In genomic region chr17:31658136-31658467, GRCm38 (mm10) we compare ENCODE assay signal across 8 mouse cellular contexts. TPM values are rescaled to one million over a fixed set of nuclear protein-coding genes. Genes with fewer than 3 reads are reported as not detected.
DNase-seq lines count a peak whose midpoint lies in the region; ATAC-seq and TF ChIP-seq lines count a peak whose summit lies in the region.

No protein-coding gene starts in this region.

- peak overlapping the region; percentile 100 for H3ac ChIP-seq in C2C12 (ENCODE audit: control insufficient read depth, insufficient read length, low read depth)

- H3K27me3 ChIP-seq in heart, embryonic 10.5 days (ENCODE audit: insufficient read depth, poor library complexity, severe bottlenecking): no peaks in the 10 kb centered on the region
- no peaks in the 10 kb centered on the region for H3K27me3 ChIP-seq in C2C12 (ENCODE audit: control insufficient read depth, insufficient read depth, insufficient read length)
- H3K27me3 ChIP-seq in forebrain, embryonic 11.5 days (ENCODE audit: control insufficient read depth, insufficient read depth, low read length): no peaks in the 10 kb centered on the region
- H3K27me3 ChIP-seq in liver, embryonic 15.5 days: no peaks in the 10 kb centered on the region

- H3K79me2 ChIP-seq in C2C12 (ENCODE audit: control insufficient read depth, insufficient read depth): peaks cover 55% of the 10 kb centered on the region

- no peaks in the 10 kb centered on the region for H3K9me3 ChIP-seq in heart, embryonic 10.5 days
- no peaks in the 10 kb centered on the region for H3K9me3 ChIP-seq in forebrain, embryonic 11.5 days (ENCODE audit: control insufficient read depth, low read length)
- H3K9me3 ChIP-seq in liver, embryonic 15.5 days (replicated peaks): no peaks in the 10 kb centered on the region

- peak; percentile 19 for ATAC-seq in forebrain, embryonic 11.5 days (replicated peaks; ENCODE audit: low FRiP score)
- ATAC-seq in liver, embryonic 15.5 days (ENCODE audit: insufficient read depth): peak; percentile 1; the same call in 1 of the 2 replicates

- H3K4me1 ChIP-seq in heart, embryonic 10.5 days: peaks cover 17% of the 10 kb centered on the region
- H3K4me1 ChIP-seq in forebrain, embryonic 11.5 days (replicated peaks; ENCODE audit: control insufficient read depth, insufficient read depth, low read length): peaks cover 9% of the 10 kb centered on the region; the same call in 1 of the 2 replicates
- peaks cover 53% of the 10 kb centered on the region for H3K4me1 ChIP-seq in liver, embryonic 15.5 days (replicated peaks)

- H3K4me2 ChIP-seq in forebrain, embryonic 11.5 days (ENCODE audit: low read depth, low read length, severe bottlenecking): peak overlapping the region; percentile 96
- peak overlapping the region; percentile 93 for H3K4me2 ChIP-seq in liver, embryonic 15.5 days

- intact Hi-C loops in heart, postnatal 25 days (cut with DNase I): loop anchor here (2.0 to 5.0 kb wide), 2 partner anchors 91 to 146 kb away; no protein-coding TSS in a partner anchor

- peak overlapping the region; percentile 94 for H3K4me3 ChIP-seq in heart, embryonic 10.5 days
- H3K4me3 ChIP-seq in C2C12 (ENCODE audit: insufficient read depth, poor library complexity, severe bottlenecking): peak overlapping the region; percentile 95
- peak overlapping the region; percentile 99 for H3K4me3 ChIP-seq in forebrain, embryonic 11.5 days (ENCODE audit: low read depth, low read length)
- H3K4me3 ChIP-seq in liver, embryonic 15.5 days (replicated peaks): peak overlapping the region; percentile 89

- WGBS in heart, embryonic 10.5 days: under 1% methylated on average over 27 of the region's 27 CpGs
- WGBS in forebrain, embryonic 11.5 days: under 1% methylated on average over 24 of the region's 27 CpGs
- WGBS in liver, embryonic 15.5 days (ENCODE audit: insufficient replicate concordance): under 1% methylated on average over 27 of the region's 27 CpGs

- no peak for DNase-seq in heart, embryonic 10.5 days (ENCODE audit: low spot score)
- DNase-seq in heart, postnatal 25 days (ENCODE audit: low spot score): no peak
- no peak for DNase-seq in forebrain, embryonic 11.5 days (ENCODE audit: low spot score)
- peak; percentile 49 for DNase-seq in thymus, postnatal 14 days
- no peak for DNase-seq in right cerebral cortex, postnatal 4 days
- DNase-seq in spleen, postnatal 10 days (ENCODE audit: low spot score in 2 of 2): no peak

- H3K27ac ChIP-seq in heart, embryonic 10.5 days: peak overlapping the region; percentile 95
- H3K27ac ChIP-seq in forebrain, embryonic 11.5 days (ENCODE audit: low read depth, low read length): peak overlapping the region; percentile 62; the same call in 1 of the 2 replicates
- peak overlapping the region; percentile 85 for H3K27ac ChIP-seq in liver, embryonic 15.5 days (replicated peaks)

- TF ChIP-seq CTCF in C2C12 (IDR thresholded peaks at IDR 0.05; ENCODE audit: control insufficient read depth, insufficient read depth, insufficient read length): no peak

- peaks cover 52% of the 10 kb centered on the region for H3K79me3 ChIP-seq in C2C12 (ENCODE audit: low read depth)

- peak overlapping the region; percentile 97 for H3K9ac ChIP-seq in forebrain, embryonic 11.5 days (ENCODE audit: low read length)
- H3K9ac ChIP-seq in liver, embryonic 15.5 days: peak overlapping the region; percentile 91

- H3K36me3 ChIP-seq in heart, embryonic 10.5 days: peaks cover 31% of the 10 kb centered on the region
- H3K36me3 ChIP-seq in C2C12 (ENCODE audit: control insufficient read depth, insufficient read depth): peaks cover 41% of the 10 kb centered on the region
- peaks cover 12% of the 10 kb centered on the region for H3K36me3 ChIP-seq in forebrain, embryonic 11.5 days (ENCODE audit: control insufficient read depth, insufficient read depth, low read length)
- peaks cover 40% of the 10 kb centered on the region for H3K36me3 ChIP-seq in liver, embryonic 15.5 days (replicated peaks)

TF ChIP-seq in C2C12, 6 proteins besides CTCF, POLR2A, EP300 and RAD21:
- TF ChIP-seq MAX (IDR thresholded peaks at IDR 0.05): no peak
- TF ChIP-seq MYOD1 (IDR thresholded peaks at IDR 0.05; ENCODE audit: control insufficient read depth, insufficient read length, low read depth): no peak
- no peak for TF ChIP-seq USF1 (IDR thresholded peaks at IDR 0.05; ENCODE audit: low read depth)
- TF ChIP-seq CEBPB (IDR thresholded peaks at IDR 0.05; ENCODE audit: low read depth): no peak
- TF ChIP-seq MYOG (IDR thresholded peaks at IDR 0.05; ENCODE audit: control insufficient read depth, extremely low read depth, insufficient read length): no peak
- TF ChIP-seq FOSL1 (IDR thresholded peaks at IDR 0.05; ENCODE audit: insufficient read depth, low read length, poor library complexity, severe bottlenecking): no peak

RNA-seq across cellular contexts. Expression of gene U2af1, which starts 0.6 kb away (rescaled TPM):
- 271 and 373 TPM in 2 replicates for polyA plus RNA-seq in heart, embryonic 10.5 days (2016; fragmentation: Nextera tagmentation; extraction: Ambion mirVana)
- total RNA-seq in heart, postnatal 25 days (2021): 10 to 100 TPM; 70.7 to 70.9 TPM
- polyA plus RNA-seq in C2C12 (2012; fragmentation: generic; extraction: Trizol): 283 TPM
- 212 and 213 TPM in 2 replicates for polyA plus RNA-seq in forebrain, embryonic 11.5 days (2014; fragmentation: Nextera tagmentation; extraction: Ambion mirVana)
- polyA plus RNA-seq in liver, embryonic 15.5 days (2015; fragmentation: Nextera tagmentation; extraction: Ambion mirVana): 138 and 139 TPM in 2 replicates

RNA-seq across cellular contexts. Expression of gene Cryaa, which starts 19.5 kb away (rescaled TPM):
- not detected in 2 replicates for polyA plus RNA-seq in heart, embryonic 10.5 days (2016; fragmentation: Nextera tagmentation; extraction: Ambion mirVana)
- not detected for total RNA-seq in heart, postnatal 25 days (2021)
- not detected for polyA plus RNA-seq in C2C12 (2012; fragmentation: generic; extraction: Trizol)
- not detected in 2 replicates for polyA plus RNA-seq in forebrain, embryonic 11.5 days (2014; fragmentation: Nextera tagmentation; extraction: Ambion mirVana)
- polyA plus RNA-seq in liver, embryonic 15.5 days (2015; fragmentation: Nextera tagmentation; extraction: Ambion mirVana): not detected in 2 replicates

RNA-seq across cellular contexts. Expression of gene Cbs, which starts 21.1 kb away (rescaled TPM):
- 0.89 and 2.1 TPM in 2 replicates for polyA plus RNA-seq in heart, embryonic 10.5 days (2016; fragmentation: Nextera tagmentation; extraction: Ambion mirVana)
- 1 to 10 TPM; 1.6 to 2.6 TPM for total RNA-seq in heart, postnatal 25 days (2021)
- 0.25 TPM for polyA plus RNA-seq in C2C12 (2012; fragmentation: generic; extraction: Trizol)
- 1.4 and 1.9 TPM in 2 replicates for polyA plus RNA-seq in forebrain, embryonic 11.5 days (2014; fragmentation: Nextera tagmentation; extraction: Ambion mirVana)
- 35.7 and 50.7 TPM in 2 replicates for polyA plus RNA-seq in liver, embryonic 15.5 days (2015; fragmentation: Nextera tagmentation; extraction: Ambion mirVana)

Comparison
In these comparisons a context has a peak if more than half of its experiments do, and no peak if none do; other contexts are left out.
1. RNA of gene Cbs, which starts 21.1 kb away (polyA plus RNA-seq): 35.7 to 50.7 TPM in liver, embryonic 15.5 days; 0.89 to 2.1 TPM in heart, embryonic 10.5 days, 1.4 to 1.9 TPM in forebrain, embryonic 11.5 days and 0.25 TPM in C2C12 (single experiment); every median in the first group is over 10 times any median in the second.
2. Peak in every context shown above with its lines, with median percentiles within 50 percentile points of each other: H3K27ac ChIP-seq and H3K4me3 ChIP-seq.